Mouse (Mus musculus) liver, embryonic 15.5 days (tissue): ENCODE results near the gene Lrif1. TPM values are rescaled to one million over a fixed set of nuclear protein-coding genes. Genes with fewer than 3 reads are reported as not detected.
"Not testable (repeated sequence)": the region's sequence is repeated elsewhere in the genome, so short reads cannot be mapped to it uniquely, and the experiment has no call there.

Source experiments
- ATAC-seq: fragments of 200-750 bp; cut with Nextera tagmentation; 2 replicates; pipeline ENCODE4 v1.8.0; 2017; ENCODE audit warnings: moderate number of reproducible peaks, mild to moderate bottlenecking, moderate library complexity; ENCODE audit not compliant: insufficient read depth
- H3K27ac ChIP-seq: fragments of 300-500 bp; sonication (generic); replicated peaks from 2 replicates; pipeline ENCODE4 v1.5.1; 2015; ENCODE audit warnings: mild to moderate bottlenecking, inconsistent platforms
- H3K27me3 ChIP-seq: fragments of 300-500 bp; sonication (generic); 2 replicates; pipeline ENCODE4 v1.6.1; 2015; ENCODE audit warnings: mild to moderate bottlenecking, inconsistent platforms
- H3K36me3 ChIP-seq: fragments of 300-500 bp; sonication (generic); replicated peaks from 2 replicates; pipeline ENCODE4 v1.6.1; 2015; ENCODE audit warnings: moderate library complexity, mild to moderate bottlenecking, inconsistent platforms
- H3K4me1 ChIP-seq: fragments of 300-500 bp; sonication (generic); replicated peaks from 2 replicates; pipeline ENCODE4 v1.6.1; 2015; ENCODE audit warnings: inconsistent platforms
- H3K4me2 ChIP-seq: fragments of 300-500 bp; sonication (generic); 2 replicates; pipeline ENCODE4 v1.6.1; 2015; ENCODE audit warnings: moderate library complexity, mild to moderate bottlenecking, inconsistent platforms
- H3K4me3 ChIP-seq: fragments of 300-500 bp; sonication (generic); replicated peaks from 2 replicates; pipeline ENCODE4 v1.5.1; 2015; ENCODE audit warnings: mild to moderate bottlenecking, inconsistent platforms
- H3K9ac ChIP-seq: fragments of 300-500 bp; sonication (generic); 2 replicates; pipeline ENCODE4 v1.6.1; 2015; ENCODE audit warnings: moderate library complexity, mild to moderate bottlenecking, inconsistent platforms
- H3K9me3 ChIP-seq: fragments of 300-500 bp; sonication (generic); replicated peaks from 2 replicates; pipeline ENCODE4 v1.6.1; 2016; ENCODE audit warnings: inconsistent platforms
- WGBS: fragments of 180-500 bp; shearing (Covaris S2); methylation state at CpG from one replicate; pipeline ENCODE4 v1.1.7; 2015; ENCODE audit warnings: mixed read lengths; ENCODE audit not compliant: insufficient replicate concordance; 5-methylcytosine and 5-hydroxymethylcytosine counted together
- polyA plus RNA-seq: library from polyadenylated mRNA; unstranded; fragments of >200 nt; fragmentation: Nextera tagmentation; extraction: Ambion mirVana; gene quantifications from 2 replicates; pipeline ENCODE4 v1.2.1, GENCODE M21; 2015

Gene Lrif1
- 3.4 and 3.8 TPM in 2 replicates for polyA plus RNA-seq

DNA sequence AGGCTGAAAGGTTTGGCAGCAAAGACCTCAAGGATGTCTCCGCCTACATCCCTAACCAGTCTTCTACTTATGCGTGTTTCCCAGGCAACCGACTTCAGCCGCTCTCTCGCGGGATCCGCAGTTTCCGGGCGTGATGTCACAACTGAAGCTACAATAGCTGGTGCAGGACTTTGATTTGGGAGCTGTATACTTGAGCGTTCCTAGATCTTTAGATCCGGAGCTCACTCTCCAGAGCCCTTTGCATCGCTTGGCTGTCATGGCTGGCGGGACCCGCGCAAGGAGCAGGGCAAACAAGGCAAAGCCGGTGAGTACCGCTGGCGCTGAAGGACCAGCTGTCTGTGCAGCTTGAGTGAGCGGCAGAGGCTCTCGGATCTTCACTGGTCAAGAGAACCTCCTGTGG, at the start of gene Lrif1:
Lrif1 (plus strand) TSS at position 158 of the 400 bp plus-strand sequence.
- H3K27ac ChIP-seq: no peak within 1 kb of the TSS
- H3K4me3 ChIP-seq: peak within 1 kb of the TSS; percentile 42
- no peaks in the 10 kb centered on the region for H3K4me1 ChIP-seq
- H3K4me2 ChIP-seq: peak within 1 kb of the TSS; percentile 49
- no peak for ATAC-seq
- no peak within 1 kb of the TSS for H3K9ac ChIP-seq
- no peaks in the 10 kb centered on the region for H3K9me3 ChIP-seq
- H3K36me3 ChIP-seq: no peaks in the 10 kb centered on the region
- no peaks in the 10 kb centered on the region for H3K27me3 ChIP-seq
- 2% methylated on average over 20 of the region's 20 CpGs for WGBS

DNA sequence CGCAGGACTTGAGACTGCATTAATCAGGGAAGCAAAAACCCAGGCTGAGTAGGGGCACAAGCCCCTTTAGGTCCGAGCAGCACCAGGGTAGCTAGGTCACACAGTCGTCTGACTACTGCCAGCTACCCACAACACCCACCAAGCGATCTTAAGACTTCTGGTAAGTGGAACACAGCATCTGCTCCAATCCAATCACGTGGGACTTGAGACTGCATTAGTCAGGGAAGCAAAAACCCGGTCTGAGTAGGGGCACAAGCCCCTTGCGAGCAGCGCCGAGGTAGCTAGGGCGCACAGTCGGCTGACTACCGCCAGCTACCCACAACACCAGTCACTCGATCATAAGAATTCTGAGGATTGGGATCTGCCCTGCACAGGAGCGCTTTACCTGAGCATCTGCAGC, 12.0 kb upstream of the Lrif1 start:
- ATAC-seq, H3K4me1 ChIP-seq, H3K4me3 ChIP-seq, H3K9ac ChIP-seq, H3K27ac ChIP-seq, H3K36me3 ChIP-seq, H3K4me2 ChIP-seq, H3K9me3 ChIP-seq, H3K27me3 ChIP-seq: not testable (repeated sequence)
- WGBS: 57% methylated on average over 14 of the region's 14 CpGs

GRCm38 (mm10) chr3:106685381-106685780, 594 bp downstream of the Lrif1 start:
- WGBS: 35% methylated on average over 1 of the region's 1 CpGs
- no peak for ATAC-seq
- H3K9me3 ChIP-seq: no peaks in the 10 kb centered on the region

DNA sequence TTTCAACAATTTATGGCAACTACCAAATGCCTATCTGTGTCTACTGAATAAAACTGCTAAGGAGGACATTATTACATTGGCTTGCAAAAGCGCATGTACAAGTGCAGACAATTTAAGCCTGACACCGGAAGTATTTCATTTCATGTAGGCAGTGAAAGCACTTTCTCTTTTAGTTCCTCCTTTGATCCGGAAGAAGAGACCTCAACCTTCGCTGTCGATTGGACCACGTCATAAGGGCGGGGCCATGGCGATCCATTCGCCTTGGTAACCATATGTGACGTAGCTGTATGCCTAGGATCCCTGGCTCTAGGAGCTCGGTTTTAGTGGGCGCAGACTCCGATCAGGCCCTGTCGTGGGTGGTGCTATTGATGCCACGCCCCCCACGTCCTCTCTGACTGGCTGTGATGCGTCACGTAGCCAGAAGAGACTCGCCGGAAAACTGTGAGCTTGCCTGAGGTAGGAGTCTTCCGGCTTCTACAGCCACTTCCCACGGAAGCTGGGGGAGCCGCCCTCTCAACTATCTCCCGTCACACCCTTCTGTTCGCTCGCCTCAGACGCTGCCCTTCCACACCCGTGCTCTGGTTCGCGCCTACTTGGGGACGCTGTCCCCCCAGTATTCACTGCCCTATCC, 36.7 kb downstream of the Lrif1 start:
- H3K27ac ChIP-seq: peak overlapping the region; percentile 89
- peaks cover 7% of the 10 kb centered on the region; the same call in 1 of the 2 replicates for H3K4me1 ChIP-seq
- 1% methylated on average over 31 of the region's 31 CpGs for WGBS
- H3K4me2 ChIP-seq: peak overlapping the region; percentile 82
- H3K9ac ChIP-seq: peak overlapping the region; percentile 58
- H3K27me3 ChIP-seq: no peaks in the 10 kb centered on the region
- H3K9me3 ChIP-seq: no peaks in the 10 kb centered on the region
- peak overlapping the region; percentile 72 for H3K4me3 ChIP-seq
- peak; percentile 95 for ATAC-seq
- no peaks in the 10 kb centered on the region for H3K36me3 ChIP-seq

More at GRCm38 (mm10) chr3:106685381-106685780, 594 bp downstream of the Lrif1 start:
- peak overlapping the region; percentile 49; the same call in 1 of the 2 replicates for H3K4me2 ChIP-seq
- no peaks in the 10 kb centered on the region for H3K4me1 ChIP-seq
- H3K36me3 ChIP-seq: no peaks in the 10 kb centered on the region
- no peak overlapping the region for H3K27ac ChIP-seq
- no peak overlapping the region for H3K9ac ChIP-seq
- H3K27me3 ChIP-seq: no peaks in the 10 kb centered on the region
- no peak overlapping the region for H3K4me3 ChIP-seq

- H3K4me2 ChIP-seq: peak overlapping the region; percentile 82
- H3K27ac ChIP-seq: peak overlapping the region; percentile 89
- peak overlapping the region; percentile 58 for H3K9ac ChIP-seq
- WGBS: 1% methylated on average over 33 of the region's 33 CpGs
- H3K9me3 ChIP-seq: no peaks in the 10 kb centered on the region
- H3K4me1 ChIP-seq: peaks cover 7% of the 10 kb centered on the region; the same call in 1 of the 2 replicates
- H3K27me3 ChIP-seq: no peaks in the 10 kb centered on the region
- no peaks in the 10 kb centered on the region for H3K36me3 ChIP-seq
- peak; percentile 84 for ATAC-seq
- H3K4me3 ChIP-seq: peak overlapping the region; percentile 72
These were observed 37.5 kb downstream of the Lrif1 start for GRCm38 (mm10) chr3:106722028-106722945.

GRCm38 (mm10) chr3:106755898-106756297, 71.1 kb downstream of the Lrif1 start:
- no peak for ATAC-seq
- Histone ChIP-seq H3K4me3 (no peak overlapping the region), H3K4me2 (no peak overlapping the region), H3K4me1 (no peaks in the 10 kb centered on the region), H3K27me3 (no peaks in the 10 kb centered on the region), H3K27ac (no peak overlapping the region), H3K36me3 (no peaks in the 10 kb centered on the region), H3K9ac (no peak overlapping the region), H3K9me3 (no peaks in the 10 kb centered on the region)
- 38% methylated on average over 1 of the region's 1 CpGs for WGBS

GRCm38 (mm10) chr3:106771834-106772233, 87.0 kb downstream of the Lrif1 start:
- Histone ChIP-seq H3K4me2 (no peak overlapping the region), H3K27me3 (no peaks in the 10 kb centered on the region), H3K4me3 (no peak overlapping the region), H3K27ac (no peak overlapping the region), H3K9me3 (no peaks in the 10 kb centered on the region), H3K4me1 (no peaks in the 10 kb centered on the region), H3K36me3 (no peaks in the 10 kb centered on the region), H3K9ac (no peak overlapping the region)
- no peak for ATAC-seq
- 68% methylated on average over 1 of the region's 1 CpGs for WGBS

- H3K9ac ChIP-seq: no peak overlapping the region
- no peak overlapping the region for H3K4me2 ChIP-seq
- no peaks in the 10 kb centered on the region for H3K9me3 ChIP-seq
- no peak for ATAC-seq
- no peaks in the 10 kb centered on the region for H3K36me3 ChIP-seq
- no peaks in the 10 kb centered on the region for H3K27me3 ChIP-seq
- no peaks in the 10 kb centered on the region for H3K4me1 ChIP-seq
- WGBS: 40% methylated on average over 3 of the region's 3 CpGs
- no peak overlapping the region for H3K4me3 ChIP-seq
- H3K27ac ChIP-seq: no peak overlapping the region
These were observed 100.3 kb downstream of the Lrif1 start for GRCm38 (mm10) chr3:106785130-106785529.

Other genes starting within 250 kb of the Lrif1 start
- 3.8 and 4.3 TPM in 2 replicates for gene Dennd2d, start 202.6 kb upstream of the Lrif1 start, polyA plus RNA-seq
- gene Dram2, start 137.2 kb upstream of the Lrif1 start, polyA plus RNA-seq: 32.1 TPM in 2 replicates
- gene Cept1, start 137.2 kb upstream of the Lrif1 start, polyA plus RNA-seq: 29.6 and 31.1 TPM in 2 replicates
- 27.1 and 29.8 TPM in 2 replicates for gene Cd53, start 105.2 kb downstream of the Lrif1 start, polyA plus RNA-seq
- gene Olfr266, start 141.3 kb downstream of the Lrif1 start, polyA plus RNA-seq: not detected in 2 replicates